Mouse (Mus musculus): ENCODE measurements around the gene Kdm5a. TPM values are rescaled to one million over a fixed set of nuclear protein-coding genes. Genes with fewer than 3 reads are reported as not detected.

Gene Kdm5a
- polyA plus RNA-seq, 1 experiment, result 9.4 TPM

- Histone ChIP-seq H3K4me1 (ENCODE audit: control insufficient read depth, insufficient read depth, low read length) (no peaks in the 10 kb centered on the region), H3K4me3 (ENCODE audit: insufficient read depth, low read length) (no peak overlapping the region)
- TF ChIP-seq POLR2A (IDR thresholded peaks at IDR 0.05; ENCODE audit: extremely low read depth, insufficient read depth, low read length) (no peak), CTCF (IDR thresholded peaks at IDR 0.05; ENCODE audit: extremely low read depth, insufficient read depth, low read length) (no peak)
Observed at GRCm38 (mm10) chr6:120403936-120404335, 40.0 kb downstream of the Kdm5a start.

GRCm38 (mm10) chr6:120438161-120438560 is 74.2 kb downstream of the Kdm5a start:
- no peak overlapping the region for H3K4me3 ChIP-seq (ENCODE audit: insufficient read depth, low read length)
- no peaks in the 10 kb centered on the region for H3K4me1 ChIP-seq (ENCODE audit: control insufficient read depth, insufficient read depth, low read length)
- H3K27ac ChIP-seq (ENCODE audit: insufficient read depth, low read length), result no peak overlapping the region
- TF ChIP-seq CTCF (IDR thresholded peaks at IDR 0.05; ENCODE audit: extremely low read depth, insufficient read depth, low read length), result no peak
- no peak for TF ChIP-seq POLR2A (IDR thresholded peaks at IDR 0.05; ENCODE audit: extremely low read depth, insufficient read depth, low read length)

More at GRCm38 (mm10) chr6:120403936-120404335, 40.0 kb downstream of the Kdm5a start:
- H3K27ac ChIP-seq (ENCODE audit: insufficient read depth, low read length), result no peak overlapping the region

- TF ChIP-seq POLR2A (IDR thresholded peaks at IDR 0.05; ENCODE audit: extremely low read depth, insufficient read depth, low read length) (no peak), CTCF (IDR thresholded peaks at IDR 0.05; ENCODE audit: extremely low read depth, insufficient read depth, low read length) (no peak)
- H3K4me3 ChIP-seq (ENCODE audit: insufficient read depth, low read length), result no peak overlapping the region
- H3K27ac ChIP-seq (ENCODE audit: insufficient read depth, low read length), result no peak overlapping the region
- H3K4me1 ChIP-seq (ENCODE audit: control insufficient read depth, insufficient read depth, low read length), result no peaks in the 10 kb centered on the region
Observed at GRCm38 (mm10) chr6:120442171-120442749, 78.3 kb downstream of the Kdm5a start.

GRCm38 (mm10) chr6:120443363-120444355 is 79.7 kb downstream of the Kdm5a start:
- TF ChIP-seq CTCF (IDR thresholded peaks at IDR 0.05; ENCODE audit: extremely low read depth, insufficient read depth, low read length) (no peak), POLR2A (IDR thresholded peaks at IDR 0.05; ENCODE audit: extremely low read depth, insufficient read depth, low read length) (no peak)
- Histone ChIP-seq H3K4me1 (ENCODE audit: control insufficient read depth, insufficient read depth, low read length) (no peaks in the 10 kb centered on the region), H3K27ac (ENCODE audit: insufficient read depth, low read length) (no peak overlapping the region), H3K4me3 (ENCODE audit: insufficient read depth, low read length) (no peak overlapping the region)

GRCm38 (mm10) chr6:120450208-120450607 is 86.3 kb downstream of the Kdm5a start:
- Histone ChIP-seq H3K4me1 (ENCODE audit: control insufficient read depth, insufficient read depth, low read length) (no peaks in the 10 kb centered on the region), H3K4me3 (ENCODE audit: insufficient read depth, low read length) (no peak overlapping the region), H3K27ac (ENCODE audit: insufficient read depth, low read length) (no peak overlapping the region)
- no peak for TF ChIP-seq POLR2A (IDR thresholded peaks at IDR 0.05; ENCODE audit: extremely low read depth, insufficient read depth, low read length)
- no peak for TF ChIP-seq CTCF (IDR thresholded peaks at IDR 0.05; ENCODE audit: extremely low read depth, insufficient read depth, low read length)

- TF ChIP-seq CTCF (IDR thresholded peaks at IDR 0.05; ENCODE audit: extremely low read depth, insufficient read depth, low read length), result no peak
- TF ChIP-seq POLR2A (IDR thresholded peaks at IDR 0.05; ENCODE audit: extremely low read depth, insufficient read depth, low read length), result no peak
- no peak overlapping the region for H3K27ac ChIP-seq (ENCODE audit: insufficient read depth, low read length)
- H3K4me1 ChIP-seq (ENCODE audit: control insufficient read depth, insufficient read depth, low read length), result no peaks in the 10 kb centered on the region
- no peak overlapping the region for H3K4me3 ChIP-seq (ENCODE audit: insufficient read depth, low read length)
Observed at GRCm38 (mm10) chr6:120452384-120453102, 88.6 kb downstream of the Kdm5a start.

- Histone ChIP-seq H3K27ac (ENCODE audit: insufficient read depth, low read length) (no peak overlapping the region), H3K4me1 (ENCODE audit: control insufficient read depth, insufficient read depth, low read length) (no peaks in the 10 kb centered on the region), H3K4me3 (ENCODE audit: insufficient read depth, low read length) (no peak overlapping the region)
- TF ChIP-seq POLR2A (IDR thresholded peaks at IDR 0.05; ENCODE audit: extremely low read depth, insufficient read depth, low read length), result no peak
- no peak for TF ChIP-seq CTCF (IDR thresholded peaks at IDR 0.05; ENCODE audit: extremely low read depth, insufficient read depth, low read length)
Observed at GRCm38 (mm10) chr6:120453103-120453445, 89.2 kb downstream of the Kdm5a start.

- H3K27ac ChIP-seq (ENCODE audit: insufficient read depth, low read length), result no peak overlapping the region
- H3K4me1 ChIP-seq (ENCODE audit: control insufficient read depth, insufficient read depth, low read length), result no peaks in the 10 kb centered on the region
- no peak overlapping the region for H3K4me3 ChIP-seq (ENCODE audit: insufficient read depth, low read length)
- TF ChIP-seq POLR2A (IDR thresholded peaks at IDR 0.05; ENCODE audit: extremely low read depth, insufficient read depth, low read length) (no peak), CTCF (IDR thresholded peaks at IDR 0.05; ENCODE audit: extremely low read depth, insufficient read depth, low read length) (no peak)
Observed at GRCm38 (mm10) chr6:120453556-120453955, 89.6 kb downstream of the Kdm5a start.

- H3K27ac ChIP-seq (ENCODE audit: insufficient read depth, low read length), result no peak overlapping the region
Observed at GRCm38 (mm10) chr6:120454627-120455077, 90.7 kb downstream of the Kdm5a start.

More at GRCm38 (mm10) chr6:120454627-120455077, 90.7 kb downstream of the Kdm5a start:
- Histone ChIP-seq H3K4me3 (ENCODE audit: insufficient read depth, low read length) (no peak overlapping the region), H3K4me1 (ENCODE audit: control insufficient read depth, insufficient read depth, low read length) (no peaks in the 10 kb centered on the region)
- no peak for TF ChIP-seq CTCF (IDR thresholded peaks at IDR 0.05; ENCODE audit: extremely low read depth, insufficient read depth, low read length)
- TF ChIP-seq POLR2A (IDR thresholded peaks at IDR 0.05; ENCODE audit: extremely low read depth, insufficient read depth, low read length), result no peak
